Mouse (Mus musculus) kidney, adult 2 months (tissue): ENCODE results near the gene Chrng.

Source experiments
- CTCF ChIP-seq: fragments of 200-500 bp; conservative IDR thresholded peaks from 2 replicates; pipeline ENCODE4 v1.5.1; 2011; ENCODE audit warnings: low read depth, mild to moderate bottlenecking, control low read depth, low read length, moderate library complexity, mixed read lengths; ENCODE audit not compliant: insufficient read depth, insufficient read length
- POLR2A ChIP-seq: fragments of 200-500 bp; IDR thresholded peaks from one replicate; pipeline ENCODE4 v1.6.1; 2011; ENCODE audit warnings: low read depth, low read length, control low read depth

DNA sequence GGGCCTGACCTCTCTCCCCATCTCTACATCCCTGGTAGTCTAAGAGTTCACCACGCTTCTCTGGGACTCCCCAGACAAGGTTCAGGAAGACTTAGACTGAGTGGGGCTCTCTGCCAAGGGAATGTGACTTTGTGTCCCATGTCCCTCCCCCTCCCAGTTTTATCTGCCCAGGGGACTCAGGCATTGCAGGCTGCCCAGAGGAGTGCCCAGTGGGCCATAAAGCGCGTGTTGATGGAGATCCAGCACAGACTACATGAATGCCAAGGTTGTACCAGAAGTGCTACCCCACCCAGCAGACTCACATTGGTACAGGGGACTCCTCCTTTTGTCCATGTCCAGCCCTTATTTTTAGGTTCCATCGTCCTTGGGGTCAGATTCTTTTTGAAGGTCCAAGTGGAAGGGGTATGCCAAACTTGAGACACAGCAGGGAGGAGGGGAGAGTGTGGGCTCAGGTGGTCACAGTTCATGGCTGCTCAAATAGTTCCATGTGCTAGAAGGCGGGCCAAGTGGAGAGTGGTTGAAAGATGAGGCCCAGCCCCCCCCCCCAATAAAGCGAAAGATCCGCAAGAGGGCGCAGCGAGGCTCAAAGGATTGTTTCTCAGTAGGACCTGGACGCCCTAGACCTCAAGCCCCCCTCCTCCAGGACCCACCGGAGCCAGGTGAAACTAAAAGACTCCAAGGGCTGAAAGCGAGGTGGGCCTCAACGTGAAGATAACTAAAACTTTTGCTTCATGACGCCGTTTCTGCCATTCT is 20.3 kb upstream of the Chrng start:
- no peak for TF ChIP-seq POLR2A
- no peak for TF ChIP-seq CTCF
